Mouse (Mus musculus) bone marrow macrophage, adult 2 months (primary cell): ENCODE data around the gene Ankrd52.
A peak's percentile ranks its signal among the peaks of the same experiment; 100 is the strongest.

Experiments
- CTCF ChIP-seq: IDR thresholded peaks from 2 replicates; pipeline ENCODE4 v1.5.1; 2012; ENCODE audit warnings: low read depth, mild to moderate bottlenecking, low read length, moderate library complexity
- POLR2A ChIP-seq: IDR thresholded peaks from 2 replicates; pipeline ENCODE4 v1.6.1; 2012; ENCODE audit warnings: mild to moderate bottlenecking, low read depth, low read length, borderline replicate concordance

DNA sequence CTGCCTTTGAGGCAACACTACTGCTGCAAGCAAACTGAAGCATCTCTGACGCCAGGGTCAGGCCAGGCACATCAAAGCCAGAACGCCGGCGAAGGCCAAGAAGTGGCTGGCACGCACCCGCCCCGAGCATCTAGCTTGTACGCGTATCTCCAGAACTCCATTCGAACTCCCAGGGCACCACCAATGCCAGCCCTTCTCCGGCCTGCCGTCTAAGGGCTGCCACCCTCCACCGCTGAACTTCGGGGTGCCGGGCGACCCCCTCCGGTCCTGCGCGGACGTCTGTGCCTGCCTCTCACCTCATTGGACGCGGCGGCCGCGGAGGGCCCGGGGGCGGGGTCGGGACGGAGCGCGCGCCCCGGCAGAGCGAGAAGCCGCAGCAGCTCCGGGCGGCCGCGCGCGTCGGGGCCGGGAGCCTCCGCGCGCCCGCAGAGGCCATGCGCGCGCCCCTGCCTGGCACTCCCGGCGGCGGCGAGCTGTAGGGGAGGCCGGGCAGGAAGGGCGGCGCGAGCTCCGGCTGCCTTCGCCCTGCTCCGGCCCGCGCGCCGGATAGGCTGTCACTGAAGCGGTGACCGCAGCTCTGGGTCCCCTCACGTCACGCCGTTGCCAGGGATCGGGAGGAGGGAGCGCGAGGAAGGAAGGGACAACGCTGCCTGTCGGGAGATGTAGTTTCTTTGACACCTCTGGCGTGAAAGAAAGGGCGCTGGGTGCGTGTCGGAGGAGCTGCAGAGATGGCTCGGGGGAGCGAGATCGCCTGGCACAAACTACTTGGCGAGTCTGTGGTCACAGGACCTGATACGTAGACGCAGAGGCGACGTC is 8.3 kb upstream of the Ankrd52 start, which contains the start of gene Coq10a:
- 0 out of 2 replicates have a peak, but pooled peaks have one; percentile 20 for TF ChIP-seq POLR2A
- no peak for TF ChIP-seq CTCF
